Mouse (Mus musculus): Measurements from ENCODE around the gene Sult6b1. TPM values are rescaled to one million over a fixed set of nuclear protein-coding genes. Genes with fewer than 3 reads are reported as not detected.

Sult6b1 gene
- total RNA-seq, 2 experiments from 2014 or later = not detected

- intact Hi-C loops (cut with DNase I) = no loop called here
- no peak for DNase-seq
Observed at GRCm38 (mm10) chr17:78885286-78886065, 21.3 kb downstream of the Sult6b1 start.

- DNase-seq = no peak
- intact Hi-C loops (cut with DNase I) = no loop called here
Observed at GRCm38 (mm10) chr17:78883291-78883690, 23.5 kb downstream of the Sult6b1 start.

- intact Hi-C loops (cut with DNase I) = no loop called here
- DNase-seq = peak; percentile 71 to 74
Observed at GRCm38 (mm10) chr17:78882401-78883112, 24.2 kb downstream of the Sult6b1 start, which contains the start of gene Eif2ak2. Eif2ak2 (minus strand) TSS chr17:78882573.

GRCm38 (mm10) chr17:78881878-78882304 is 24.9 kb downstream of the Sult6b1 start:
- DNase-seq = no peak
- intact Hi-C loops (cut with DNase I) = no loop called here

- no peak for DNase-seq
- intact Hi-C loops (cut with DNase I) = no loop called here
Observed at GRCm38 (mm10) chr17:78873886-78874285, 32.9 kb downstream of the Sult6b1 start.

GRCm38 (mm10) chr17:78856243-78856642 is 50.5 kb downstream of the Sult6b1 start:
- no peak for DNase-seq
- intact Hi-C loops (cut with DNase I) = no loop called here

- intact Hi-C loops (cut with DNase I) = no loop called here
- no peak for DNase-seq
Observed at GRCm38 (mm10) chr17:78842271-78842928, 64.4 kb downstream of the Sult6b1 start.

- intact Hi-C loops (cut with DNase I) = no loop called here
Observed at GRCm38 (mm10) chr17:78836056-78836455, 70.7 kb downstream of the Sult6b1 start.

GRCm38 (mm10) chr17:78834856-78835835 is 71.6 kb downstream of the Sult6b1 start, which contains the start of the genes Heatr5b and Gpatch11:
Heatr5b (minus strand) TSS chr17:78835364.
Gpatch11 (plus strand) TSS chr17:78835567.
- intact Hi-C loops (cut with DNase I) = no loop called here
- DNase-seq = peak; percentile 95 to 99

More at GRCm38 (mm10) chr17:78836056-78836455, 70.7 kb downstream of the Sult6b1 start:
- no peak for DNase-seq

Other genes with a start within 250 kb of the Sult6b1 start
- 1 to 10 TPM; 5.1 to 6.1 TPM for gene Strn, start 169.8 kb downstream of the Sult6b1 start, total RNA-seq (2021)
- 1 to 10 TPM; 5.9 to 6.5 TPM for gene Heatr5b, start 71.6 kb downstream of the Sult6b1 start, total RNA-seq (2021)
- gene Gpatch11, start 71.4 kb downstream of the Sult6b1 start, total RNA-seq (2021) = 10 to 100 TPM; 17.0 to 20.7 TPM
- 1 to 10 TPM; 3.4 to 3.6 TPM for gene Eif2ak2, start 24.4 kb downstream of the Sult6b1 start, total RNA-seq (2021)
- gene Cebpzos, start 9.5 kb upstream of the Sult6b1 start, total RNA-seq (2021) = 10 to 100 TPM; 33.4 to 48.2 TPM
- gene Cebpz, start 30.1 kb upstream of the Sult6b1 start, total RNA-seq (2021) = 10 to 100 TPM; 17.8 to 24.8 TPM
- 10 to 100 TPM; 24.0 to 27.6 TPM for gene Ndufaf7, start 30.1 kb upstream of the Sult6b1 start, total RNA-seq (2021)
- 1 to 10 TPM; 7.2 to 8.7 TPM for gene Prkd3, start 113.8 kb upstream of the Sult6b1 start, total RNA-seq (2021)
- 1 to 10 TPM; 2.1 to 2.8 TPM for gene Qpct, start 144.9 kb upstream of the Sult6b1 start, total RNA-seq (2021)

All from gastrocnemius, postnatal 36 days (tissue).